Mouse (Mus musculus) midbrain, embryonic 15.5 days (tissue): ENCODE data around the gene Epb41l1. TPM values are rescaled to one million over a fixed set of nuclear protein-coding genes. Genes with fewer than 3 reads are reported as not detected.

Source experiments
- ATAC-seq: fragments of 200-750 bp; cut with Nextera tagmentation; replicated peaks from 2 replicates; pipeline ENCODE4 v1.8.0; 2017; ENCODE audit warnings: moderate TSS enrichment
- H3K27ac ChIP-seq: fragments of 300-500 bp; sonication (generic); 2 replicates; pipeline ENCODE4 v1.5.1; 2015; ENCODE audit warnings: mild to moderate bottlenecking, inconsistent platforms
- H3K27me3 ChIP-seq: fragments of 300-500 bp; sonication (generic); replicated peaks from 2 replicates; pipeline ENCODE4 v1.6.1; 2015; ENCODE audit warnings: inconsistent platforms
- H3K36me3 ChIP-seq: fragments of 300-500 bp; sonication (generic); replicated peaks from 2 replicates; pipeline ENCODE4 v1.6.1; 2015; ENCODE audit warnings: inconsistent platforms
- H3K4me1 ChIP-seq: fragments of 300-500 bp; sonication (generic); 2 replicates; pipeline ENCODE4 v1.6.1; 2015; ENCODE audit warnings: inconsistent platforms
- H3K4me2 ChIP-seq: fragments of 300-500 bp; sonication (generic); 2 replicates; pipeline ENCODE4 v1.6.1; 2015; ENCODE audit warnings: inconsistent platforms, mild to moderate bottlenecking, moderate library complexity
- H3K4me3 ChIP-seq: fragments of 300-500 bp; sonication (generic); 2 replicates; pipeline ENCODE4 v1.5.1; 2015; ENCODE audit warnings: mild to moderate bottlenecking, inconsistent platforms
- H3K9ac ChIP-seq: fragments of 300-500 bp; sonication (generic); 2 replicates; pipeline ENCODE4 v1.6.1; 2015; ENCODE audit warnings: mild to moderate bottlenecking, inconsistent platforms
- H3K9me3 ChIP-seq: fragments of 300-500 bp; sonication (generic); 2 replicates; pipeline ENCODE4 v1.6.1; 2016; ENCODE audit warnings: inconsistent platforms
- WGBS: fragments of 180-500 bp; shearing (Covaris S2); methylation state at CpG from one replicate; pipeline ENCODE4 v1.1.7; 2015; ENCODE audit warnings: mixed read lengths; 5-methylcytosine and 5-hydroxymethylcytosine counted together
- polyA plus RNA-seq: library from polyadenylated mRNA; unstranded; fragments of >200 nt; fragmentation: Nextera tagmentation; extraction: Ambion mirVana; gene quantifications from 2 replicates; pipeline ENCODE4 v1.2.1, GENCODE M21; 2015

The Epb41l1 gene
- polyA plus RNA-seq, 1 experiment from 2014 or later = 19.6 TPM

GRCm38 (mm10) chr2:156469508-156469907, 48.8 kb downstream of the Epb41l1 start:
- no peaks in the 10 kb centered on the region for H3K27me3 ChIP-seq
- H3K36me3 ChIP-seq = no peaks in the 10 kb centered on the region
- no peak overlapping the region for H3K4me3 ChIP-seq
- H3K9ac ChIP-seq = no peak overlapping the region
- no peak overlapping the region for H3K4me2 ChIP-seq
- H3K27ac ChIP-seq = no peak overlapping the region
- no peaks in the 10 kb centered on the region for H3K9me3 ChIP-seq
- 76% methylated on average over 8 of the region's 8 CpGs for WGBS
- peaks cover 8% of the 10 kb centered on the region; the same call in 1 of the 2 replicates for H3K4me1 ChIP-seq
- no peak for ATAC-seq

- WGBS = 82% methylated on average over 7 of the region's 7 CpGs
- Histone ChIP-seq H3K27ac (no peak overlapping the region), H3K4me1 (peaks cover 19% of the 10 kb centered on the region), H3K27me3 (no peaks in the 10 kb centered on the region), H3K36me3 (no peaks in the 10 kb centered on the region), H3K4me2 (no peak overlapping the region), H3K4me3 (no peak overlapping the region), H3K9me3 (no peaks in the 10 kb centered on the region), H3K9ac (no peak overlapping the region)
- no peak for ATAC-seq
These were observed 50.2 kb downstream of the Epb41l1 start for GRCm38 (mm10) chr2:156470938-156471337.

GRCm38 (mm10) chr2:156472336-156472735, 51.6 kb downstream of the Epb41l1 start:
- Histone ChIP-seq H3K27me3 (no peaks in the 10 kb centered on the region), H3K4me3 (no peak overlapping the region), H3K36me3 (no peaks in the 10 kb centered on the region), H3K9me3 (no peaks in the 10 kb centered on the region), H3K4me2 (no peak overlapping the region), H3K27ac (no peak overlapping the region), H3K9ac (no peak overlapping the region), H3K4me1 (peaks cover 30% of the 10 kb centered on the region)
- 87% methylated on average over 8 of the region's 8 CpGs for WGBS
- ATAC-seq = no peak

- peaks cover 30% of the 10 kb centered on the region for H3K4me1 ChIP-seq
- no peak for ATAC-seq
- no peak overlapping the region for H3K4me2 ChIP-seq
- H3K9ac ChIP-seq = no peak overlapping the region
- no peak overlapping the region for H3K4me3 ChIP-seq
- H3K9me3 ChIP-seq = no peaks in the 10 kb centered on the region
- H3K27me3 ChIP-seq = no peaks in the 10 kb centered on the region
- 71% methylated on average over 8 of the region's 8 CpGs for WGBS
- no peaks in the 10 kb centered on the region for H3K36me3 ChIP-seq
- no peak overlapping the region for H3K27ac ChIP-seq
These were observed 53.0 kb downstream of the Epb41l1 start for GRCm38 (mm10) chr2:156473696-156474095.

- Histone ChIP-seq H3K27ac (no peak overlapping the region), H3K9ac (no peak overlapping the region), H3K4me2 (no peak overlapping the region), H3K4me3 (no peak overlapping the region), H3K27me3 (no peaks in the 10 kb centered on the region), H3K36me3 (no peaks in the 10 kb centered on the region), H3K4me1 (peaks cover 30% of the 10 kb centered on the region), H3K9me3 (no peaks in the 10 kb centered on the region)
- 0 out of 2 replicates have a peak, but pooled peaks have one; percentile 3 for ATAC-seq
- 42% methylated on average over 3 of the region's 3 CpGs for WGBS
These were observed 53.4 kb downstream of the Epb41l1 start for GRCm38 (mm10) chr2:156474111-156474510.

DNA sequence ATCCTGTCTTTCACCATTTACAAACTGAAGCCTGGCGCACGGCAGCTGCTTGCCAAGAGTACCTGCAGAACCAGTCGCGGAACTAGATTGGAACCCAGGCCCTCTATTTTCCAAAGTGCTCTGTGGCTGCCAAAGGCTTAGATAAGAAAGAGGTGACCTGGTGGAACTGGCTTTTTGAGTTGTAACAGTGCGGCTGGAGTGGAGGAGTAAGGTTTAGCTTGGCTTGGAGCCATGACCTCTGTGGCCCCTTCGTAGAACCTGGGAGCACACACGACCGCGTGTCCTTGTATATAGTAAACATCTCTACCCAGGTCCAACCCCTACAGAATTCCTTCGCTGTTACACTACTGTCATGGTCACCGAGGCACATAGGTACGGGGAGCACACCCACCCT, 54.2 kb downstream of the Epb41l1 start:
- Histone ChIP-seq H3K4me3 (peak overlapping the region; percentile 55), H3K4me2 (peak overlapping the region; percentile 90), H3K9ac (peak overlapping the region; percentile 78), H3K27me3 (no peaks in the 10 kb centered on the region), H3K9me3 (no peaks in the 10 kb centered on the region), H3K4me1 (peaks cover 34% of the 10 kb centered on the region), H3K27ac (peak overlapping the region; percentile 74), H3K36me3 (no peaks in the 10 kb centered on the region)
- peak; percentile 34 for ATAC-seq
- WGBS = 29% methylated on average over 12 of the region's 12 CpGs

DNA sequence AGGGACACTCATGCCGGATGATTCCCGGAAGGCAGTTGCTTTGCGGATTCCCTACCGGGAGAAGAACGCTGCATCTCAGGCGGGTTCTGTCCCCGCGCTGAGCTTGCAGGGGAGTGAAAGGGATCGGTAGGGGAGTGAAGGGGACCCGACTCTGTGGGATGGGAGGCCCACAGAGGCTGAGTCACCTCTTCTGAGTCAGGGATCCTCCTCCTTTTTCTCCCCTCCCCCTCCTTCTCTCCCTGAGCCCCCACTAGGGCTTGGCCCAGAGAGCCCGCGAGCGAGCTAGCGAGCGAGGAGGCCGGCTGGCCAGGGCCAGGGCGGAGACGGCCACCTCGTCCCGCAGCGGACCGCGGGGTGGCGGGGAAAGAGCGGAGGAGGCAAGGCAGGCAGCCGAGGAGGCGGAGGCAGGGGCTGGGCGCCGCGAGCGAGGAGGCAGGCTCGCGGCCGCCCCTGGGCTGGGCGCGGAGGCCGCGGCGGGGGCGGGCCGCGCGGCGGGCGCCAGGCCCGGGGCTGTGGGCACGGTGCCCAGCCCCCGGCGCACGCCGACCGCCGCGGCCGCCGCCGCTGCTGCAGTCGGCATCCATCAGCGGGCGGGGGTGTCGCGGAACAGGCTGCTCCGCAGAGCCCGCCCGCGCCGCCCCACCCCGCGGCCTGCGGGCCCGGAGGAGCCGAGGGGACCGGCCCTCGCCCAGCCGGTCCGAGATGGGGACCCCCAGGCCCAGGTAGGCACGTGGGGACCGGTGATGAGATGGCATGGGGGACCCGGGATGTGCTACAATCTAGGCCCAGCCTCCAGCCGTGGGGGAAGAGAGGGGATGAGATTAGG, 54.8 kb downstream of the Epb41l1 start:
- H3K4me3 ChIP-seq = peak overlapping the region; percentile 55
- H3K4me1 ChIP-seq = peaks cover 34% of the 10 kb centered on the region
- H3K27ac ChIP-seq = peak overlapping the region; percentile 74
- under 1% methylated on average over 64 of the region's 80 CpGs for WGBS
- H3K4me2 ChIP-seq = peak overlapping the region; percentile 90
- H3K9me3 ChIP-seq = no peaks in the 10 kb centered on the region
- peak; percentile 71 for ATAC-seq
- no peaks in the 10 kb centered on the region for H3K27me3 ChIP-seq
- peak overlapping the region; percentile 78 for H3K9ac ChIP-seq
- H3K36me3 ChIP-seq = no peaks in the 10 kb centered on the region

DNA sequence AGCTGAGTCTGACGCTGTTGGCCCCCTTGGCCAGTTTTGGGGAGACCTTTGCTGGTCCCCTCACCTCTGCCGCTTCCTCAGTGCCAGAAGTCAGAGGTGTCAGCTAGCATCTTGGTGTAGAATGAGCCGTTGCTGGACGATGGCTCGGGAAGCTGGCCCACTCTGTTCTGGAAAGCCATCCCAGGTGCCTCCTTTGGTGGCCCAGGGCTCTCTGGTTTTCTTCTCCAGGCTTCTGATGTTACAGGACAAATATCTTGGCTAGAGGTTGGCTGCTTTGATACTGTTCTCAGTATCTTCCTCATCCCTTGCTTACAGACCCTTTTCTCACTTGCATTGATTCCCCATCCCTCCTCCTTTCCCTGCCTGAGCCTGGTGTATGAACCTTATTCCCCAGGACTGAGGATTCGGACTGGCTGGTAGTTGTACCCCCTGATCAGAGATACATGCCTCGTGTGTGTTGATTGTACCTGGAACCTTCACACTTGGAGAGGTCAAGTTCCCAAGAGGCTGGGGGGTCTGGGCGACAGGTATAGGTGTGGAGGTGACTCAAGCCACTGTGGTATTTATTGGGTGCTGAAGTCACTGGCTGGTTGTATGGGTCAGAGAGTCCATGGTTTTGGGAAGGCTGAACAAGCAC, 55.5 kb downstream of the Epb41l1 start:
- WGBS = 24% methylated on average over 8 of the region's 8 CpGs
- Histone ChIP-seq H3K36me3 (no peaks in the 10 kb centered on the region), H3K9ac (peak overlapping the region; percentile 78), H3K4me2 (peak overlapping the region; percentile 90), H3K4me1 (peaks cover 34% of the 10 kb centered on the region), H3K4me3 (peak overlapping the region; percentile 55), H3K27ac (peak overlapping the region; percentile 74), H3K9me3 (no peaks in the 10 kb centered on the region), H3K27me3 (no peaks in the 10 kb centered on the region)
- ATAC-seq = no peak; the same call in 1 of the 2 replicates

DNA sequence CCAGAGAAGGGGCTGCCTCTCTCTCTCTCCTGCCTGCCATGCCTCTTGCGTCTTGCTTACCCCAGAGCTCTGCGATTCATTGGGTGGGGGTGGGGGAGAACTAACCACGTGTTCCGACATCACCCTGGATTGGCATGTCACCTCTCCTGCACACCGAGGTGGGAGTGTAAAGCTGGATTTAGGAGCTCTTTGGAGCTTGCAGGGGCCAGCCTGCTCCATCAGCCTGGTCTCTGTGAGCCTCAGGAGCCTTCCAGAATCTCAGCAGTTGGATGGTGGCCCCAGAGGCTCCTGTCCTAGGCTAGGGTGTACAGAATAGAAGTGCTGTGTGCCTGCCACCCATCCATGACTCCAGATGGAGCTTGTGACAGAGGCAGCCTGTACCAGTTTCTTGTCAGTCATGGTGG, 56.0 kb downstream of the Epb41l1 start:
- Histone ChIP-seq H3K27ac (no peak overlapping the region), H3K4me1 (peaks cover 34% of the 10 kb centered on the region), H3K36me3 (no peaks in the 10 kb centered on the region), H3K9ac (no peak overlapping the region), H3K9me3 (no peaks in the 10 kb centered on the region), H3K27me3 (no peaks in the 10 kb centered on the region), H3K4me2 (peak overlapping the region; percentile 90), H3K4me3 (0 out of 2 replicates have a peak overlapping the region, but pooled peaks have one; percentile 55)
- ATAC-seq = no peak
- WGBS = 31% methylated on average over 5 of the region's 5 CpGs

GRCm38 (mm10) chr2:156478046-156478690, 57.5 kb downstream of the Epb41l1 start:
- Histone ChIP-seq H3K4me1 (peaks cover 34% of the 10 kb centered on the region), H3K27ac (no peak overlapping the region), H3K9me3 (no peaks in the 10 kb centered on the region), H3K27me3 (no peaks in the 10 kb centered on the region), H3K4me2 (no peak overlapping the region), H3K4me3 (no peak overlapping the region), H3K36me3 (no peaks in the 10 kb centered on the region), H3K9ac (no peak overlapping the region)
- WGBS = 80% methylated on average over 13 of the region's 13 CpGs
- ATAC-seq = no peak

DNA sequence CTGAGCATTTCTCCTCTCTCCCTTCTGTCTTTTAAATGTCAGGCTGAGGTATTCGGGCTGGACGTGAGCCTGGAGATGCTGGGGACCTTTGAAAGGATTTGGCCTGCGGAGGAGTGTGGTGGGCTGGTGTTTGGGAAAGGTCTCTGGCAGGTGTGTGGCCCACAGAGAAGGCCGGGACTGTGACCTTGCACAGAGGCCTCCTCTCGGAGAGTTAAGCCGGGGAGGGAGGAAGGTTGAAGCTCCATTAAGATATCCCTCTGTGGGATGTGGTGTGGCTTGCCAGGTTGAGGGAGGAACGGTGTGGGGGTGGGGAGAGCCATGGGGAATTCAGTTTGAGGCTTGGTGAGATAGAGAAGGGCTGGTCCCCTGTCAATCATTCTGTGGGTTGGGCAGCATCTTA, 59.1 kb downstream of the Epb41l1 start:
- no peak for ATAC-seq
- no peak overlapping the region for H3K27ac ChIP-seq
- H3K9me3 ChIP-seq = no peaks in the 10 kb centered on the region
- H3K9ac ChIP-seq = no peak overlapping the region
- H3K4me1 ChIP-seq = peaks cover 23% of the 10 kb centered on the region
- H3K36me3 ChIP-seq = no peaks in the 10 kb centered on the region
- WGBS = 67% methylated on average over 7 of the region's 7 CpGs
- H3K4me3 ChIP-seq = no peak overlapping the region
- H3K27me3 ChIP-seq = no peaks in the 10 kb centered on the region
- H3K4me2 ChIP-seq = no peak overlapping the region

- no peaks in the 10 kb centered on the region for H3K36me3 ChIP-seq
- no peak overlapping the region for H3K9ac ChIP-seq
- no peak overlapping the region for H3K27ac ChIP-seq
- peaks cover 18% of the 10 kb centered on the region for H3K4me1 ChIP-seq
- no peaks in the 10 kb centered on the region for H3K9me3 ChIP-seq
- no peaks in the 10 kb centered on the region for H3K27me3 ChIP-seq
- WGBS = 75% methylated on average over 7 of the region's 7 CpGs
- H3K4me2 ChIP-seq = no peak overlapping the region
- ATAC-seq = no peak
- H3K4me3 ChIP-seq = no peak overlapping the region
These were observed 59.6 kb downstream of the Epb41l1 start for GRCm38 (mm10) chr2:156480267-156480666.
